Mouse (Mus musculus) pancreas, adult 10 weeks (tissue): ENCODE results near the gene Gm11437. TPM values are rescaled to one million over a fixed set of nuclear protein-coding genes. Genes with fewer than 3 reads are reported as not detected.

Experiments used
- polyA plus RNA-seq: library from polyadenylated mRNA; stranded (reverse); fragments of 350-450 nt; fragmentation: Illumina TruSeq; extraction: RNeasy Lipid Tissue Mini Kit (QIAGEN cat#74804); gene quantifications from one replicate; pipeline ENCODE4 v1.2.3, GENCODE M21; 2015; ENCODE audit warnings: low read depth, low replicate concordance; ENCODE audit not compliant: insufficient read depth

Gene Gm11437
- not detected for polyA plus RNA-seq

DNA sequence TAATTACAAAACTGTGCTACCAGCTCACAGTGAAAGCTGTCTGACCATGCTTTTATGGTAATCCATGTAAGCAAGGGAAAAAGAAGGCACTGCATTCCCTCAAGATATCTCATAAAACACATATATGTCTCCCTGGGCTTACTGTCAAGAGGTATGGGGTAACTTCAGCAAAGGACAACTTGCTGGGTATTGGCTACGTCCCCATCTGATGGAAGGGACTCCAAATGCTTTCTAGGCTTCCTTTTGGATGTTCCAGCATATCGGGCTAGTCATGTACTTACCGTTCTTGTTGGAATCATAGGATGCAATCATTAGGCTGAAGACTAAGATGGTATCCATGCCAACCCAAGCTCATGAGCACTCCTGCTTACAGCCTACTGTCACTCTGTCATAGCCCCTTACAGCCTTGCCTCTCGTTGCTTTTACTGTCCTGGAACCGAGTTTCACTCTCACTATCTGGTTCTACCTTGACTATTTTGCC, at the start of gene Gm11437:
TSS of gene Gm11437 (minus strand) at position 431 of the 481 bp plus-strand sequence.

GRCm38 (mm10) chr11:84128943-84129798, 38.1 kb downstream of the Gm11437 start, which contains the start of the genes Tada2a and Acaca:
TSS of gene Tada2a (minus strand) at chr11:84129600.
TSS of gene Acaca (plus strand) at chr11:84129672.

Other genes starting within 250 kb of the Gm11437 start
- 4.4 TPM for gene Ddx52, start 225.4 kb downstream of the Gm11437 start, polyA plus RNA-seq
- 5.4 TPM for gene Synrg, start 203.0 kb downstream of the Gm11437 start, polyA plus RNA-seq
- gene Dusp14, start 98.2 kb downstream of the Gm11437 start, polyA plus RNA-seq, result 0.59 TPM
- 8.4 TPM for gene Tada2a, start 37.9 kb downstream of the Gm11437 start, polyA plus RNA-seq
- gene Acaca, start 37.8 kb downstream of the Gm11437 start, polyA plus RNA-seq, result 8.3 TPM